8 mouse cellular contexts compared by ENCODE assay signal in the genomic region with DNA sequence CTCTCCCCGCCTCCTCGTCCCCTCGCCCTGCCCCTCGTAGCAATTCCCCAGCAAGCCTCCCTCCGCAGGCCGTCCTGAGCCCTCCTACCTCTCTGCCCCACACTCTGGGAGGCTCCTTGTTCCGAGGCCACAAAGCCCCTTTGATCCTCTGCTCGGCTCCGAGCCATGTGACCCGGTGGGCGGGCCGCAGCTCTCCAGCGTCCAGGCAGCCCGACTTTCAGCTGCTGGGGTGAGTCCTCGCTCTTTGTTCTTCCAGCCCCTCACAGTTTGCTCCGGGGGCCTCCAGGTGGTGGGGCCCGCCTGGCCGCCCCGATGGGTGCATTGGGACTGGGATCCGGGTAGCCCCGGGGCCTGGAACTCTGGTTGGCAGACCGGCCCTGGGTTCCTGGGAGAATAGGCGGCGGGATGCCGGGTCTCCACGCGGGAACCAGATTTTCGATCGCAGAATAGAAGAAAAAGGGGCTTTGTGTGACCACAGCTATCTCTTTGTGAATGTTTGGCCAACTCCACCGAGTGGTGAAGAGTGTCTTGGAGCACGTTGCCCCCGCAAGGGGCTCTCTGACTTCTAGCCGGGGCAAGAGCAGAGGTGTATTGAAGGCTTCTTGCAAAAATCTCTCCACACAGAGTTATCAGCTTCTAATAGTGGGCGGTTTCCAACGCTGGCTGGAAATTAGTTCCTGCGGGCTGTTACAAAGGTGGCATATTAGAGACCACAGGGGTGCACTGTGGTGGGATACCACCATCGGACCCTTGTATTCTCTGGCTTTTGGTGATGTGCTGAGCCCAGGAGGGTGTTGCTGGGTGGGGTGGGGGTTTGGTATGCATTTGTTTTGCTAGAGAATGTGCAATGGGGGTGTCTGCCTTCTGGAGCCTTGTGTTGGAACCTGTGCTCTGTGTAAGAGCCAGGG.
DNase-seq lines count a peak whose midpoint lies in the region; ATAC-seq and TF ChIP-seq lines count a peak whose summit lies in the region.

No protein-coding gene starts in this region.

- peak; percentile 85 for DNase-seq in A20 (ENCODE audit: low read depth, low spot score)
- peak; percentile 93 for DNase-seq in embryo, embryonic 10.5 days (ENCODE audit: low spot score)
- peak; percentile 69 to 74 for DNase-seq in layer of hippocampus, adult 8-10 months (ENCODE audit: low spot score in 2 of 2)
- DNase-seq in ovary, postnatal 14 days (ENCODE audit: low spot score) = peak; percentile 70
- peak; percentile 88 for DNase-seq in yolk sac, embryonic 10.5 days (ENCODE audit: low spot score)

- no peaks in the 10 kb centered on the region for H3K9me3 ChIP-seq in ES-Bruce4 (replicated peaks; ENCODE audit: control insufficient read depth, insufficient read depth, low read length, poor library complexity, severe bottlenecking)
- no peaks in the 10 kb centered on the region for H3K9me3 ChIP-seq in heart, embryonic 15.5 days (replicated peaks)
- no peaks in the 10 kb centered on the region for H3K9me3 ChIP-seq in lung, embryonic 16.5 days (ENCODE audit: control insufficient read depth, low read length)

- peak; percentile 78 for ATAC-seq in heart, embryonic 15.5 days (replicated peaks; ENCODE audit: insufficient number of reproducible peaks, insufficient read depth, low FRiP score, low read depth)
- ATAC-seq in lung, embryonic 16.5 days (ENCODE audit: low read depth) = peak; percentile 80

- H3K4me1 ChIP-seq in ES-Bruce4 (ENCODE audit: control insufficient read depth, insufficient read depth, low read length) = peaks cover 21% of the 10 kb centered on the region
- H3K4me1 ChIP-seq in heart, embryonic 15.5 days (replicated peaks) = peaks cover 70% of the 10 kb centered on the region
- peaks cover 57% of the 10 kb centered on the region for H3K4me1 ChIP-seq in lung, embryonic 16.5 days (replicated peaks; ENCODE audit: control insufficient read depth, insufficient read depth, low read length)

- no peaks in the 10 kb centered on the region for H3K27me3 ChIP-seq in ES-Bruce4 (ENCODE audit: control insufficient read depth, insufficient read depth, low read length, poor library complexity, severe bottlenecking)
- no peaks in the 10 kb centered on the region for H3K27me3 ChIP-seq in heart, embryonic 15.5 days
- no peaks in the 10 kb centered on the region for H3K27me3 ChIP-seq in lung, embryonic 16.5 days (ENCODE audit: control insufficient read depth, insufficient read depth, low read depth, low read length)

- TF ChIP-seq CTCF in ES-Bruce4 (IDR thresholded peaks at IDR 0.05; ENCODE audit: low read depth, low read length) = no peak

- peak overlapping the region; percentile 52 for H3K27ac ChIP-seq in ES-Bruce4 (ENCODE audit: insufficient read depth, low read length)
- H3K27ac ChIP-seq in heart, embryonic 15.5 days = peak overlapping the region; percentile 79
- peak overlapping the region; percentile 91 for H3K27ac ChIP-seq in lung, embryonic 16.5 days (ENCODE audit: low read length)

- peak; percentile 76; the same call in 1 of the 2 replicates for TF ChIP-seq EP300 in ES-Bruce4 (IDR thresholded peaks at IDR 0.05; ENCODE audit: insufficient read depth, low read depth, low read length)

- peak overlapping the region; percentile 64 for H3K4me3 ChIP-seq in ES-Bruce4 (ENCODE audit: low read depth, low read length)
- H3K4me3 ChIP-seq in heart, embryonic 15.5 days = peak overlapping the region; percentile 59
- H3K4me3 ChIP-seq in lung, embryonic 16.5 days (ENCODE audit: low read length) = peak overlapping the region; percentile 59

- no peaks in the 10 kb centered on the region for H3K36me3 ChIP-seq in ES-Bruce4 (ENCODE audit: control insufficient read depth, insufficient read depth, low read length, poor library complexity, severe bottlenecking)
- no peaks in the 10 kb centered on the region for H3K36me3 ChIP-seq in heart, embryonic 15.5 days
- H3K36me3 ChIP-seq in lung, embryonic 16.5 days (ENCODE audit: control insufficient read depth, insufficient read depth, low read length) = no peaks in the 10 kb centered on the region

- peak overlapping the region; percentile 94 for H3K4me2 ChIP-seq in heart, embryonic 15.5 days
- H3K4me2 ChIP-seq in lung, embryonic 16.5 days (ENCODE audit: low read depth, low read length) = peak overlapping the region; percentile 90

- peak overlapping the region; percentile 70 for H3K9ac ChIP-seq in ES-Bruce4 (ENCODE audit: low read depth, poor library complexity, severe bottlenecking)
- peak overlapping the region; percentile 69 for H3K9ac ChIP-seq in heart, embryonic 15.5 days
- H3K9ac ChIP-seq in lung, embryonic 16.5 days (ENCODE audit: low read length) = peak overlapping the region; percentile 79

- no peak for TF ChIP-seq POLR2A in ES-Bruce4 (IDR thresholded peaks at IDR 0.05; ENCODE audit: insufficient read depth, low read length)

- WGBS in heart, embryonic 15.5 days = under 1% methylated on average over 37 of the region's 37 CpGs
- 2% methylated on average over 37 of the region's 37 CpGs for WGBS in lung, embryonic 16.5 days

Comparison
In these comparisons a context has a peak if more than half of its experiments do, and no peak if none do; other contexts are left out.
1. Peak in every context shown above with its lines: DNase-seq, ATAC-seq, H3K4me3 ChIP-seq and H3K27ac ChIP-seq.